Mouse (Mus musculus) urinary bladder, postnatal 36 days (tissue): ENCODE results near the gene Rab3il1.

ENCODE experiments used
- DNase-seq, 2 experiments: peaks; one replicate each; pipeline ENCODE4 v3.0.0; 2022; ENCODE audit warnings: low spot score in 2 of 2, mixed read lengths in 1 of 2

Rab3il1 gene

DNA sequence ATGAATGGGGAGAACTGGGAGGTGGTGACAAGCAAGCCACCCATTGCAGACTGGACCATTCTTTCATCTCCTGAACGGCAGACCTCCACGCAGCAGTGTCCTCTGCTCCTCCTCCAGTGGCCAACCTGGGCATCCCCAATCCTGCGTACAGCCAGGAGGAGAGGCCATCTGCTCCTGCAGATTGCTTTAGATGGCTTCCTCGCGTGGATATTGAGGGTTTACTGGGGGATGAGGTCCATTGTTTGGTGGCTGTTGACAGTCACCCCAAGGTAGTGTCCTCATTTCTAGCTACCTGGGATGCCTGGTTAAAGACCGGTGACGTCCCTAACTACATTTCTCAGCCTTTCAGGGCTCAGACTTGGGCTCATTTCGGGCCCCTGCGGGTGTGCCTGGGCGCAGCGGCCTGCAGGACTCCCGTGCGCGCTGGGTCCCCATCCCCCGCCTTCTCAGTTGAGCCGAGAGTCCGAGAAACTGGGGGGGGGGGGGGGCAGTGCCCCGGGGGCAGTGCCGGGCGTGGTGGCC, 39.5 kb downstream of the Rab3il1 start:
- DNase-seq = no peak

GRCm38 (mm10) chr19:10041388-10042148, 40.1 kb downstream of the Rab3il1 start, which contains the start of gene Fads3:
Gene Fads3, plus strand, starts transcription at chr19:10041569.
- DNase-seq = peak; percentile 66 to 83

DNA sequence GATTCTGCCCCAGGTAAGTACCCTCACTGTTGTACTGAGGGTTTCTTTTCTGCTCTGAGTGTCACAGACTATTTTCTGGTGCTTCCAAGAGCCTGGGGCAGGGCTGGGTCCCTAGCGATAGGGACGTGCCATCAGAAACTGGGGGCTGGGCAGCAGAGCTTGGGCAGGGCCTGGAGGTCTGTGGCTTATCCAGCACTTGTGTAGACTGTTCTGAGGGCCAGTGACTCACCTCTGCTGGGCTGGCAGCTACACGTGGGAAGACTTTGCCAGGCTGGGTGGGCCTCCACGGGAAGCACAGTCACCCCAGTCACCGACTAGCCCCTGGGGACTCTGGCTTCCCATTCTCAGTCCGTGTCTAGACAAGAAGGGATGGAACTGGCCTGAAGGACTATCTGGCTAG, 40.8 kb downstream of the Rab3il1 start:
- DNase-seq = peak in 1 of 2 experiments; percentile 41

- DNase-seq = no peak
Measured at GRCm38 (mm10) chr19:10042816-10043215, 41.3 kb downstream of the Rab3il1 start.

GRCm38 (mm10) chr19:10043643-10044042, 42.2 kb downstream of the Rab3il1 start:
- DNase-seq = peak in 1 of 2 experiments; percentile 65

DNA sequence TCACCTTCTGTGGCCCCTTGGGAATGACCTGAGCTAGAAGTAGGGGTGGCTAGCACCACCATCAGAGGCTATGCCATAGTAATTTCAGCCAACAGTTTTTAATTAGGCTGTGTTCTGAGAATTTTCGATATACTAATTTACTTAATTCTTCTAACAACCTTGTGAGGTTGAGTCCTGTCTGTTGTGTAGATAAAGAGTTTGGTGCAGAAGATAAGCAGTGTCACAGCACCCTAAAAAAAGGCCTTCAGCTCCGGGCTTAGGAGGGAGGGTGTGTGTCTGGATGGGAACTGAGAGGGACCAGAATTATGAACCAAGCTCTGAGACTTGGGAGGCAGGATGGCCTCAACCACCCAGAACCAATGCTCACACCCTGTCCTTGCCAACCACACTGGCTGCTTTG, 44.2 kb downstream of the Rab3il1 start:
- no peak for DNase-seq

DNA sequence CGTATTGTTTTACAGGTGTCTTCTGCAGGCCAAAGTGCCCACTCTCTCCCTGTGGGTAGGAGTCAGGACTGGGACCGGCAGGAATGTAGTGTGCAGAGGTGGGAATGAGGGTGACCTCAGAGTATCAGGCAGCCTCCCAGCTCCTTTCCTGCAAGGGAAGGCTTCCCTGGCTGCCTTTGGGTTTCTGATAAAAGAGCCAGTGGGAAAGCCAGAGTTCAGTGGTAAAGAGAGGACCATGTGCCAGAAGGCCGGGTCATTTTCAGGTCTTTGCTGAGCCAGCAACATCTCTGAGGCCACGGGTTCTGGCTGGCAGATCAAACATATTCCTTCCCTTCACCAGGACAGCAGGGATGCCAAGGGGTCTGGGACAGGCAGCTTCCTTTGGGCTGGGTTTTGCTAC, 44.9 kb downstream of the Rab3il1 start:
- no peak for DNase-seq

DNA sequence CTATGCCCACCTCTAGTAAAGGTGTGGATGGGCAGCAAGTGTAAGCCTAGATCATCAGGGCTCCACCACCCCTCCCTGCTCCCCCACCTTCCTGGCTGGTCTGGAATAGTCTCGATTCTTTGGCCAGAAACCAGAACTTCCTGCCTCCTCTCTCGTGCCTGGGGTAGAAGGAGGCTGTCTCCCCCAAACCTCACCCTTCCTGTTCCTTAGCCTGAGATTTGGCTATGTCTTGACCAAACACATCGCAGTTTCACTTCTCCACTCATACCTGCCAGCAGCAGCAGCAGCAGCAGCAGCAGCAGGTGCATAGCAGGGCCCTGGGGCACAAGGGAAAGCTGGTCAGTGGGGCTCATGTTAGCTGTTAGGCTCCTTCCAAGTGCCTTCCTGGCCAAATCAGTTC, 45.5 kb downstream of the Rab3il1 start:
- no peak for DNase-seq

DNA sequence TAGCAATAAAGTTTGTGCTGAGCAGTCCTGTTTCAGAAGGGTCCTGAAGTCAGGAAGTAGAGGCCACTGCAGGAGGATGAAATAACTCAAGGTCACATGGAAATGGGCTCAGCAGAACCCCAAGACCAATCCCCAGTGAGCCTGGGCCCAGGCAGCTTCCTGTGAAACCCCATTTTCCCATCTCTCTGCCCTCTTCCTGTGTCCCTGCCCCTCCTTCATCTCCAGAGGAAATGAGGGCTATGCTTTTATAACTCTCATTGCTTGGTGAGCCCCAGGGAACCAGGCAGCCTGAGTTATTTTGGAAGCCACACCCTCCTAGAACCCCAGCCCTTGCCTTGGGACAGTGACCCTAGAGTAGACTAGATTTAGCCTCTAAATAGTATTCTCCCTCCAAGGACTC, 48.1 kb downstream of the Rab3il1 start:
- DNase-seq = no peak

DNA sequence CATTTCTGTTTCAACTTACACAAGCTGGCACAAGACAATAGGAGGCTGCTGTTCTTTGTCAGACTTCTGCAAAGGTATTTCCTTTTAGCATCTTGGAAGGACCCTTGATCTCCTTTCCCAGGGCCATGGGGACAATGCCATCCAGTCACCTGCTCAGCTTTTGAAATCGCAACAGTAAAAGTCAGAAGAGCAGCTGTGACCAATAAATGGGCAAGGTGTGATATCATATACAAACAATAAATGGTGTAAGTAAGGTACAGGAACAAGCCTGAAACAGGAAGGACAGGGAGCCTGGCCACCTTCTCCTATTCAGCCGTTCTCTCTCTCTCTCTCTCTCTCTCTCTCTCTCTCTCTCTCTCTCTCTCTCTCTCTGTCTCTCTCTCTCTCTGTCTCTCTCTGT, 49.0 kb downstream of the Rab3il1 start:
- DNase-seq = no peak

DNA sequence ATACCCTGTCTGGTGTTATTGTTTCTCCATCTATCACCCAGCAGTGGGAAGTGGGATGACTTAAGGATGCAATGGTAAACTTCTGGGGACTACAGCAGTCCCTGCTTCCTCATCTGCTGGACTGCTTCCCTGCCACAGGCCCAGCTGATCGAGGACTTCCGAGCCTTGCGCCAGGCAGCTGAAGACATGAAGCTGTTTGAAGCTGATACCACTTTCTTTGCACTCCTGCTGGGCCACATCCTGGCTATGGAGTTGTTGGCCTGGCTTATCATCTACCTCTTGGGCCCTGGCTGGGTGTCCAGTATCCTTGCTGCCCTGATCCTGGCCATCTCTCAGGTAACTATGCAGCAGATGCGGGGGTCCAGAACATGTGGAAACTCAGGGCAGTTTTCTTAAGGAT, 51.2 kb downstream of the Rab3il1 start:
- DNase-seq = no peak

GRCm38 (mm10) chr19:10053692-10054260, 52.3 kb downstream of the Rab3il1 start:
- no peak for DNase-seq

- no peak for DNase-seq
Measured at GRCm38 (mm10) chr19:10054361-10055075, 53.0 kb downstream of the Rab3il1 start.

DNA sequence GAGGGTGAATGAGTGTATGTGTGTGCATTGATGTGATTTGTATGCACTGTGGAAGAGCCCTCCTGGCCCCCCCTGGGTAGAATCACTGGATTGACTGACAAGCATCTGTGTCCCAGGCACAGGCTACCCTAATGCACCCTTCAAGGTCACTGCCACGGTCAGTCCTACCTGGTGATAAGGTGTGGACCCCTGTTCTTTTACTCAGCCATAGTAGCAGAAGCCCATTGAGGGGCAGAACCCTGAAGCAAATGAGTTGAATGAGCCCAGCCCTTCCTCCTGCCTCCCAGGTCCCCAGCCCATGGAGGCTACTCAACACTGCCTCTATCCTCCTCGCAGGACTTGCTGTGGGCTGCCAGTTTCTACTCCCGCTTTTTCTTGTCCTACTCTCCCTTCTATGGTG, 53.8 kb downstream of the Rab3il1 start:
- DNase-seq = no peak

- no peak for DNase-seq
Measured at GRCm38 (mm10) chr19:10055783-10056660, 54.6 kb downstream of the Rab3il1 start.

- no peak for DNase-seq
Measured at GRCm38 (mm10) chr19:10056686-10057085, 55.2 kb downstream of the Rab3il1 start.

GRCm38 (mm10) chr19:10057486-10058351, 56.2 kb downstream of the Rab3il1 start:
- DNase-seq = no peak

DNA sequence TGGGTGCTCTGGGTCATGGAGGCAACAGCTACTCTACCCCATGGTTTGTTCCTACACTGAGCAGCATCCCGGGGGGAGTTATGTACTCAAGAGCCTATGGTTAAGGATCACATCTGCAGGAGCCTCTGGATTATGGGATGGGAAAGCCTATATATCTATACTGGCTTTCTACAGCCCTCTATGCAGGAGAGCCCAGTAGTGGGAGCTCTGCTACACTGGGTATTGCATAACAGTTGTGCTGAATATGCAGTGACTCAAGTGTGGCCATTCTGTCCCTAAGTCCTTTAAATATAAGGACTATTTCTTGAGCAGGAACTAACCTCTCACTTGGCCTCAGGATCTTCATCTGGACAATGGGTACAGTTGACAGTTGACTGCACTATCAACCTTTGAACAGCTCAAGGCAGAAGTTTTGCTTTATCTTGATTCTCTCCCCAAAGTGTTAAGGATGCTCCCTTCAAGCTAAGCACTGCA, 56.9 kb downstream of the Rab3il1 start:
- no peak for DNase-seq

DNA sequence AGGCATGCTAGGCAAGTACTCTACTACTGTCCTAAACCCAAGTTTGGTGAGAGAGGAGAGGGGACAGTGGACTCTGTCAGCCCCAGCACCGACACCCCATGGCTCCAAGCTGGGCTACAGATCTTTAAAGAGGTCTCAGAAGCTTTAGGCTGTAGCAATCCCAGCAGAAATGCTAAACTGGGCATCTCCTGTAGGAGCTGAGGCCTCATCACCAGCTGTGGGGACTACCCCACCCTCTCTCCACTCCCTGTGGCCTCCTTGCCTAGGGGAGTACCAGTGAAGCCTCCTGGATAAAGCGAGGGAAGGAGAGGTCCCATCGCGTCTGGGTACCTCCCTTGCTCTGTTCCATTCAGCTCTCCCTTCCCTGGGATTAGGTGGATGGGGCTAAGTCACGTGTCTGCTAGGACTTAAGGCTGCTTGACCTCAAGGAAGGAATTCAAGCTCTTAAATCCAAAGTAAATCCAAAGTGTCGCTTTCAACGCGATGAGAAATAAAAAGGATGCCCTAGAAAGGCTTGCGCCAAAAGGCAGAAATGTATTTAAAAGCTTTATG, 57.5 kb downstream of the Rab3il1 start:
- DNase-seq = no peak

DNA sequence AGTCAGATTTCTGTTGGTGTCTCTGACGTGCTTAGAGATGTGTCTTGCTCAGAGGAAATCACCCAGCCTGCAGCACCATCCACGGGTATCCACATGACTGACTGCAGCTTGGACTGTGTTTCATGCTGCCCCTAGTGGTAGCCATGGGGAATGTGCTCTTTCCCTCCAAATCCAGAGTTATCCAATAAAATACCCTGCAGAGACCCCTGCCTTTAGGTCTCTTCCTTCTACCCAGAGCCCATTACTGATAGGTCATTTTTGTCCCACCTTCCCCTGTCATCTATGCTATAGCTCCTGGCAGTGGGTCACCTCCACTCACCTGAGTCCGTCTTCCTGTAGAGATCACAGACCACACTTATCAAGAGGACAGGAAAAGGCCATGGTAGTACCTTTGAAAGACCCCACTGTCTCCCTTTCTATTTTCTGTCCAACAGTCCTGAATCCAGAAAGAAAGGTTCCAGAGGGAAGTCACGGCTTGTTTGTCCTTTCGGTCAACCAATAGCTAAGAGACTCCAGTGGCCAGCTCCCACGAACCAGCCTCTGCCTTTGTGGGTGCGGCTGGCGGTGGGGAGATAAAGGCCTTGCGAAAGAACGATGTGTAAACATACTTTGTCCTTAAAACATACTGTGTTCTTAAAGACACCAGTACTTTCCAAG, 58.6 kb downstream of the Rab3il1 start:
- peak; percentile 67 to 80 for DNase-seq
